Mouse (Mus musculus): ENCODE results near the gene Ppp5c. TPM values are rescaled to one million over a fixed set of nuclear protein-coding genes. Genes with fewer than 3 reads are reported as not detected.
A peak's percentile ranks its signal among the peaks of the same experiment; 100 is the strongest.
"Not testable (repeated sequence)": the region's sequence is repeated elsewhere in the genome, so short reads cannot be mapped to it uniquely, and the experiment has no call there.

Gene Ppp5c
- total RNA-seq (2021): 100 to 1,000 TPM; 110 to 120 TPM

GRCm38 (mm10) chr7:17027588-17028343, at the start of gene Ppp5c:
Gene Ppp5c (minus strand): TSS chr7:17027924.
- DNase-seq: peak; percentile 96
- intact Hi-C loops (cut with DNase I): no loop called here

- DNase-seq: no peak
- intact Hi-C loops (cut with DNase I): no loop called here
Observed at GRCm38 (mm10) chr7:17076542-17076941, 48.8 kb upstream of the Ppp5c start.

DNA sequence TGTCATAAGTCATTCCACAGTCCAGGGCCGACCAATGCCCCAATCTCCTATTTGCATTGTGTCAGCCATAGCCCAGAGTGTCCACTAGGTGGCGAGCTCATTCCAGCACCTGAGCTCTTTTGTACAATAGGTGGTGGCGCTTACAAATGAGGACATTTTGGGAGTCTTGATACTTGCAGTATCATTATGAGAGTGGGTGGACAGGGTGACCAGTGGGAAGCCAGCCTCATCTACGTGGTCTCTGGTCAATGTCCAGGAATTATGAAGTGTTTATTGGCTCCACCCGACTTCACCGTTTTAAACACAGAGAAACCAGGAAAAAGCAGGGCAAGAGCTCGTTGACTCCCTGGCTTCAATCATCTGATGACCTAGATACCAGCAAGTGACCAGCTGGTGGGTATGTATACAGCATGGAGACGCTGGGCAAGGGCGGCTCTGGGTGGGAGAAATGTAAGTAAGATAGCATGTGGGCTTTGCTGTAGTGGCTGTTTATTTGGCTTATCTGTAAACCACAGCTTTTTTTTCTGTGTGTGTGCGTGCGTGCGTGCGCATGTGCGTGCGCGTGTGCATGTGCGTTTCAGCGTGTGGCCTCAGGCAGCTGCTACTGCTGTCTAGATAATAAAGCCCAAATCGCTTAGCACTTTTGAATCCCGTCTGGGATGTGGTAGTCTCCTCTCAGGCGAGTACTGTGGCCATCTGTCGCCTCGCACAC, 46.3 kb upstream of the Ppp5c start, which contains the start of gene Psg16:
Gene Psg16 (plus strand): TSS at position 137 of the 712 bp plus-strand sequence.
- peak; percentile 72 for DNase-seq
- intact Hi-C loops (cut with DNase I): no loop called here

DNA sequence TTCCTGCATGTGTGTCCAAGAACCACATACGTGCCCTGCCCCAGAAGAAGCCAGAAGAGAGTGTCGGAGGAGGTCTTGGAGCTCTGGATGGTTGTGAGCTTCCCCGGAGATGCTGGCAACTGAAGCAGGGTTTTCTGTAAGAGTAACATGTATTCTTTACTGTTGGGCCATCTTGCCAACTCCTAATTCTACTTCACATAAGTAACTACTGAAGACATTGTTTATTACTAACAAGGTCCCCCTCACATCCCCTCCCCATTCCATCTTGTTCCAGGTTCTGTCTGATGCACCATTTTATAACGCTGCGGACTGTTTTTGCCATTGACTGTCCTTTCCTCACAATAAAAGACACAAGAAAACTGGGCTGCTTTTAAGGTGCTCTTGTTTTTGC, 45.8 kb upstream of the Ppp5c start:
- intact Hi-C loops (cut with DNase I): no loop called here
- no peak for DNase-seq

GRCm38 (mm10) chr7:17067651-17068050, 39.9 kb upstream of the Ppp5c start:
- DNase-seq: not testable (repeated sequence)
- intact Hi-C loops (cut with DNase I): loop anchor here (2.0 kb wide), 1 partner anchor 135 kb away; no protein-coding TSS in a partner anchor

GRCm38 (mm10) chr7:17067000-17067399, 39.3 kb upstream of the Ppp5c start:
- intact Hi-C loops (cut with DNase I): loop anchor here (2.0 kb wide), 1 partner anchor 134 kb away; no protein-coding TSS in a partner anchor
- DNase-seq: no peak

GRCm38 (mm10) chr7:17066412-17066811, 38.7 kb upstream of the Ppp5c start:
- intact Hi-C loops (cut with DNase I): loop anchor here (2.0 kb wide), 1 partner anchor 134 kb away; no protein-coding TSS in a partner anchor
- DNase-seq: peak; percentile 84

GRCm38 (mm10) chr7:17065620-17066019, 37.9 kb upstream of the Ppp5c start:
- DNase-seq: no peak
- intact Hi-C loops (cut with DNase I): loop anchor here (2.0 kb wide), 1 partner anchor 133 kb away; no protein-coding TSS in a partner anchor

DNA sequence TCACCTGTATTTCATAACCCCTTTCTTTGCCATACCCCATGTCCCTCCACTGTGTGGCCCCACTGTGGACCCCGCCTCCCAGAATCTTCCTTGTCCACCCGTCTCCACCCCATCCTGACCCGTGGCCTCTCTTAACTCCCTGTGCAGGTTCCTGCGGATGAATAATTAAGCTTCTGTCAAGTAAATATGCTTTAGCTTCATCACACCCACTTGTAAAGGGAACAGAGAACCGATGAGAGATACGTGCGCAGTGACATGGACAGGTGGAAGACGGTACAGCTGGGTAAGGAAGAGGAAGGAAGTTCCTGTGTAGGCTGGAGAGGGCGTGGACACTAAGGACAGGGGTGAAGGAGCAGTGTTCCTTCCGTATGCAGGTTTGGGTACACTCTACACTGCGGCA, 35.1 kb upstream of the Ppp5c start:
- no peak for DNase-seq
- intact Hi-C loops (cut with DNase I): loop anchor here (5.0 kb wide), 1 partner anchor 56 kb away; no protein-coding TSS in a partner anchor

- peak; percentile 79 for DNase-seq
- intact Hi-C loops (cut with DNase I): loop anchor here (5.0 kb wide), 1 partner anchor 55 kb away; no protein-coding TSS in a partner anchor
Observed at GRCm38 (mm10) chr7:17062389-17062788, 34.7 kb upstream of the Ppp5c start, which contains the start of gene Hif3a. Gene Hif3a (minus strand): TSS chr7:17062427.

- intact Hi-C loops (cut with DNase I): loop anchor here (5.0 kb wide), 1 partner anchor 54 kb away; no protein-coding TSS in a partner anchor
- DNase-seq: peak; percentile 29
Observed at GRCm38 (mm10) chr7:17060782-17061605, 33.3 kb upstream of the Ppp5c start.

DNA sequence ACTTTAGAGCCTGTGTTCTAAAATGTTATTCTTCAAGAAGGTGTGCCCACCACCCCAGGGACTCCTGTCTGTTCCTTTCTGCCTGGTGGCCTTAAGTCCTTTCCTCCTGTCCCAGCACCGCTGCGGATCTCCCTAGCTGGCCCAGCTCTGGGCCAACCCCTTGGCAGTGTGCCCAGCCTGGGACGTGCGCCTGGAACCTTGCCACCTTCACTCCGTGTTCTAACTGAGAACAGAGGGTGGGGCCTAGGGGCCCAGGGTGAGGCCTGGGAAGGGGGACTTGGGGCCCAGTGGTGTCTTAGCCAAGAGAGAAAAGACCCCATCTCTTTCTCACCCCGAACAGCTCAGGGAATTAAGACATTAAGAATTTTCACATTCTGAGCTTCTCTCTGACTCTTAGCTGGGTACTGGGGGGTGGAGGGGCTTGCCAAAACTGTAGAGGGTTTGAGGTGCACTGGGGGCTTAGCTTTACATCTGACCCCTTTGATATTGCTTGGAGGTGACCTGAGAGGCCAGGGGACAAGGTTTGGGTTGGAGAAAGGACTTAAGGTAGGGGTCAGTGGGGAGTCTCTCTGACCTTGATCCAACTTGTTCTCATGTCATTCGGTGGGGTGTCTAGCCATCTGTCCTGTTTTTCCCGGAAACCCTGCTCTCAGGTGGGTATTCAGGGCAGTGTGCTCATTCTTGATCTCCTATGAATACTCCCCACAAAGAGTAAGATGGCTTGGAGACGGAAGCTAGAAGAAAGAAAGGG, 32.5 kb upstream of the Ppp5c start:
- DNase-seq: peak; percentile 91
- intact Hi-C loops (cut with DNase I): loop anchor here (5.0 kb wide), 1 partner anchor 53 kb away; no protein-coding TSS in a partner anchor

- DNase-seq: no peak
- intact Hi-C loops (cut with DNase I): no loop called here
Observed at GRCm38 (mm10) chr7:17059463-17059844, 31.7 kb upstream of the Ppp5c start.

DNA sequence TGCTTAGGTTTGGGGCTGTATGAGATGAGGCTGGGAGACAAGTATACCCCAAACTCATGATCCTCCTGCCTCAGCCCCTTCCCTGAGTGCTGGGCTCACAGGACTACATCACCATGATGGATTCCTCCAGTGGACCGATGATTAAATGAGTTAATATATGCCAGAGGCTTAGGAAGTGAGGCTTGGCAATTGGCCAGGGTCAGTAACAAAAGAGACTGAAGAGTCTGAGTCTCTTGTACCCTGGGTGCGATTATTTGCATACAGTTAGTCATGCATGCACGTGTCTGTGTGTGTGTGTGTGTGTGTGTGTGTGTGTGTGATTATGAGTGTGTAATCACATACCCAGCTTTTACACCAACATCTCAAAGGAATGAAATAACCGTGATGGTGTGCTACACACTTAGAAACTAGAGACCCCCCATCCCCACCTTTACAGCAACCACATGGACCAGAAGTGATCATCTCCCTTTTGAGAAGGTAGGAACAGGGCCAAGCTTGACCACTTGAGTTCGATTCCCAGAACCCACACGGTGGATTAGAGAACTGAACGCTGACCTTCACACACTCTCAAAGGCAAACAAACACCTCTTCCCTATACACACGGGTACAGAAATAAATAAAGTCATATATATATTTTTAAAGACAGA, 31.2 kb upstream of the Ppp5c start:
- DNase-seq: peak; percentile 39
- intact Hi-C loops (cut with DNase I): no loop called here

- peak; percentile 54 for DNase-seq
- intact Hi-C loops (cut with DNase I): no loop called here
Observed at GRCm38 (mm10) chr7:17058071-17058689, 30.5 kb upstream of the Ppp5c start.

DNA sequence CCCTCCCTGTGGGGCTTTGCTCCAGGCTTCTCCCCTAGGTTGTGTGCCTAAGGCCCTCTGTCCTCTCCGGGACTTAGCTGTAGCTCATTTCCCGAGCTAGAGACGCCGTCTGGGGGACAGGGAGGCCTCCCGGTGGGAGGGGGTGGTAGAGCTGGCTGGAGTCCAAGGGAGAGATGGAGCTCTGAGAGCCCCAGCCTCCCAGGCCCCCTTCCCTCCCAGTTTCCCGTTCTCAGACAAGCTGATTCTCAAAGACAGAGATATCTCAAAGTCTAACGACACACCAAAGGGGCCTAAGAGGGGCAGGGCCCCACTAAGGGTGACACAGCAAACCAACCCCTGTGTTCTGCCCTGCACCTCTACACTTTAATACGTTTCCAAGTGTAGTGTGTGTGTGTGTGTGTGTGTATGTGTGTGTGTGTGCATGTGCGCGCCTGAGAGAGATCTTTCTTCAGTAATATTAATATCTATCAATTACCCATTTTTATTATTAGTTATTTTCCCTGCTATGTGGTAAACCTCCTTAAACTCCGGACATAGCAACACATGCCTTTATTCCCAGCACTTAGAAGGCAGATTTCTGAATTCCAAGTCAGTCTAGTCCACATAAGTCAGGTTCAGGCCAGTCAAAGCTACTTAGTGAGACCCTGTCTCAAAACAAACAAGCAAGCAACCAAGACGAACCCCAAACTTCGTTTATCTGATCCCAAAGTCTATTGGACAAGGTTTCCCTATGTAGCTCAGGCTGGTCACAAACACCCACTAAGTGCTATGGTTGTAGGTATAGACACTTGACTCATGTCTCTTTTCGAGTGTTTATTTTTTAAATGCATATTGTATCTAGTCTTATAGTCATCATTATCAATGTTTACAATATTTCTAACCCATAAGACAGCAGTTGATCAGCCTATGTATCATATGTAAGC, 29.1 kb upstream of the Ppp5c start:
- intact Hi-C loops (cut with DNase I): no loop called here
- DNase-seq: peak; percentile 36

DNA sequence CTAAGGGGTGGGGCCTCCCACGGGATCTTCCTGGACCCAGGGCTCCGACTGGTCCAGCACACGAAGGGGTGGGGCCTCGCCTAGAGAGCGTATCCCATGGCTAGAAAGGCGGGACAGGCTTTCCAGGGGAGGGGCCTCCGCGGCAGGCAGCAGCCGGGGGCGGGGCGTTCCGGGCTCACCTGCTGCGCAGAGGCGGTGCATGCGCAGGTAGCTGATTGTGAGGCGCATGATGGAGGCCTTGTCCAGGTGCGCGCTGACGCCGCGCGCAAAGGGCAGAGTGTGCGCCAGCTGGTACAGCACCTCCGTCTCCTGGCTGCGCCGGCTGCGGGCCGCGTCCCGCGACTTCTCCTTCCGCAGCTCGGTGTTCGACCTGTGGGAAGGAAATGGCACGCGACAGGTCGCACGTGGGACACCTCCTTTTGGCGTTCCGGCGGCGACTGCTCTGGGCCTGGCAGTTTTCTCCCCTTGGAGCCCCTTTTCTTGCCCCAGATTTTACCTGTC, 28.4 kb upstream of the Ppp5c start:
- intact Hi-C loops (cut with DNase I): no loop called here
- peak; percentile 71 for DNase-seq
